Mouse (Mus musculus) neural tube, embryonic 13.5 days (tissue): ENCODE results near the gene Ctrc. TPM values are rescaled to one million over a fixed set of nuclear protein-coding genes. Genes with fewer than 3 reads are reported as not detected.

Experiments
- ATAC-seq: fragments of 200-750 bp; cut with Nextera tagmentation; 2 replicates; pipeline ENCODE4 v1.8.0; 2017; ENCODE audit warnings: low read depth, mild to moderate bottlenecking, moderate TSS enrichment, moderate library complexity
- H3K27ac ChIP-seq: fragments of 300-500 bp; sonication (generic); replicated peaks from 2 replicates; pipeline ENCODE4 v1.5.1; 2015; ENCODE audit warnings: moderate library complexity, mild to moderate bottlenecking, inconsistent platforms
- H3K27me3 ChIP-seq: fragments of 300-500 bp; sonication (generic); 2 replicates; pipeline ENCODE4 v1.6.1; 2015; ENCODE audit warnings: mild to moderate bottlenecking, inconsistent platforms
- H3K36me3 ChIP-seq: fragments of 300-500 bp; sonication (generic); 2 replicates; pipeline ENCODE4 v1.6.1; 2015; ENCODE audit warnings: mild to moderate bottlenecking, inconsistent platforms
- H3K4me1 ChIP-seq: fragments of 300-500 bp; sonication (generic); replicated peaks from 2 replicates; pipeline ENCODE4 v1.6.1; 2015; ENCODE audit warnings: inconsistent platforms
- H3K4me2 ChIP-seq: fragments of 300-500 bp; sonication (generic); 2 replicates; pipeline ENCODE4 v1.6.1; 2015; ENCODE audit warnings: inconsistent platforms, mild to moderate bottlenecking, moderate library complexity
- H3K4me3 ChIP-seq: fragments of 300-500 bp; sonication (generic); 2 replicates; pipeline ENCODE4 v1.5.1; 2015; ENCODE audit warnings: mild to moderate bottlenecking, inconsistent platforms
- H3K9ac ChIP-seq: fragments of 300-500 bp; sonication (generic); 2 replicates; pipeline ENCODE4 v1.6.1; 2015; ENCODE audit warnings: moderate library complexity, mild to moderate bottlenecking, inconsistent platforms
- H3K9me3 ChIP-seq: fragments of 300-500 bp; sonication (generic); 2 replicates; pipeline ENCODE4 v1.6.1; 2016; ENCODE audit warnings: inconsistent platforms
- WGBS: fragments of 180-500 bp; shearing (Covaris S2); methylation state at CpG from one replicate; pipeline ENCODE4 v1.1.7; 2015; 5-methylcytosine and 5-hydroxymethylcytosine counted together
- polyA plus RNA-seq: library from polyadenylated mRNA; unstranded; fragments of >200 nt; fragmentation: Nextera tagmentation; extraction: Ambion mirVana; gene quantifications from 2 replicates; pipeline ENCODE4 v1.2.1, GENCODE M21; 2015

Gene Ctrc
- polyA plus RNA-seq = not detected in 2 replicates

GRCm38 (mm10) chr4:141845999-141846398, at the start of gene Ctrc:
TSS of gene Ctrc (minus strand) at chr4:141846359.
- H3K27me3 ChIP-seq = no peaks in the 10 kb centered on the region
- H3K36me3 ChIP-seq = no peaks in the 10 kb centered on the region
- no peaks in the 10 kb centered on the region for H3K9me3 ChIP-seq
- no peaks in the 10 kb centered on the region for H3K4me1 ChIP-seq
- H3K9ac ChIP-seq = no peak within 1 kb of the TSS
- 88% methylated on average over 6 of the region's 6 CpGs for WGBS
- no peak within 1 kb of the TSS for H3K4me3 ChIP-seq
- no peak within 1 kb of the TSS for H3K4me2 ChIP-seq
- H3K27ac ChIP-seq = no peak within 1 kb of the TSS
- ATAC-seq = no peak

- Histone ChIP-seq H3K9ac (no peak overlapping the region), H3K4me1 (peaks cover 57% of the 10 kb centered on the region), H3K36me3 (no peaks in the 10 kb centered on the region), H3K4me2 (no peak overlapping the region), H3K9me3 (no peaks in the 10 kb centered on the region), H3K4me3 (no peak overlapping the region), H3K27ac (no peak overlapping the region), H3K27me3 (no peaks in the 10 kb centered on the region)
- no peak for ATAC-seq
- WGBS = 54% methylated on average over 12 of the region's 12 CpGs
Observed at GRCm38 (mm10) chr4:141895772-141896171, 49.6 kb upstream of the Ctrc start.

GRCm38 (mm10) chr4:141893157-141893784, 47.1 kb upstream of the Ctrc start:
- Histone ChIP-seq H3K27ac (no peak overlapping the region), H3K27me3 (no peaks in the 10 kb centered on the region), H3K4me3 (no peak overlapping the region), H3K4me1 (peaks cover 32% of the 10 kb centered on the region), H3K36me3 (no peaks in the 10 kb centered on the region), H3K4me2 (no peak overlapping the region), H3K9me3 (no peaks in the 10 kb centered on the region), H3K9ac (no peak overlapping the region)
- WGBS = 89% methylated on average over 8 of the region's 8 CpGs
- ATAC-seq = no peak

GRCm38 (mm10) chr4:141886385-141886968, 40.3 kb upstream of the Ctrc start:
- WGBS = 43% methylated on average over 6 of the region's 6 CpGs
- no peak overlapping the region for H3K27ac ChIP-seq
- H3K4me2 ChIP-seq = no peak overlapping the region
- H3K36me3 ChIP-seq = no peaks in the 10 kb centered on the region
- no peaks in the 10 kb centered on the region for H3K4me1 ChIP-seq
- no peak overlapping the region for H3K9ac ChIP-seq
- no peaks in the 10 kb centered on the region for H3K9me3 ChIP-seq
- peak; percentile 27; the same call in 1 of the 2 replicates for ATAC-seq
- no peak overlapping the region for H3K4me3 ChIP-seq
- H3K27me3 ChIP-seq = no peaks in the 10 kb centered on the region

- no peak overlapping the region for H3K9ac ChIP-seq
- no peak overlapping the region for H3K4me2 ChIP-seq
- H3K27me3 ChIP-seq = no peaks in the 10 kb centered on the region
- no peaks in the 10 kb centered on the region for H3K4me1 ChIP-seq
- no peaks in the 10 kb centered on the region for H3K9me3 ChIP-seq
- no peak overlapping the region for H3K27ac ChIP-seq
- H3K4me3 ChIP-seq = no peak overlapping the region
- ATAC-seq = no peak
- H3K36me3 ChIP-seq = no peaks in the 10 kb centered on the region
- WGBS = 82% methylated on average over 9 of the region's 9 CpGs
Observed at GRCm38 (mm10) chr4:141885451-141885850, 39.3 kb upstream of the Ctrc start.

GRCm38 (mm10) chr4:141882858-141883257, 36.7 kb upstream of the Ctrc start:
- Histone ChIP-seq H3K27ac (no peak overlapping the region), H3K9me3 (no peaks in the 10 kb centered on the region), H3K9ac (no peak overlapping the region), H3K36me3 (no peaks in the 10 kb centered on the region), H3K4me3 (no peak overlapping the region), H3K4me2 (no peak overlapping the region), H3K4me1 (no peaks in the 10 kb centered on the region), H3K27me3 (no peaks in the 10 kb centered on the region; the same call in 1 of the 2 replicates)
- WGBS = 87% methylated on average over 7 of the region's 7 CpGs
- ATAC-seq = no peak

GRCm38 (mm10) chr4:141881950-141882349, 35.8 kb upstream of the Ctrc start:
- Histone ChIP-seq H3K27me3 (no peaks in the 10 kb centered on the region; the same call in 1 of the 2 replicates), H3K4me3 (no peak overlapping the region), H3K36me3 (no peaks in the 10 kb centered on the region), H3K9ac (no peak overlapping the region), H3K9me3 (no peaks in the 10 kb centered on the region), H3K4me1 (no peaks in the 10 kb centered on the region), H3K27ac (no peak overlapping the region), H3K4me2 (no peak overlapping the region)
- 79% methylated on average over 5 of the region's 5 CpGs for WGBS
- ATAC-seq = no peak

GRCm38 (mm10) chr4:141881289-141881914, 35.2 kb upstream of the Ctrc start:
- H3K4me2 ChIP-seq = no peak overlapping the region

GRCm38 (mm10) chr4:141879875-141880274, 33.7 kb upstream of the Ctrc start:
- H3K27ac ChIP-seq = no peak overlapping the region
- H3K9ac ChIP-seq = no peak overlapping the region
- H3K4me1 ChIP-seq = peaks cover 11% of the 10 kb centered on the region
- no peak overlapping the region for H3K4me2 ChIP-seq
- H3K36me3 ChIP-seq = no peaks in the 10 kb centered on the region
- no peaks in the 10 kb centered on the region for H3K9me3 ChIP-seq
- WGBS = 72% methylated on average over 9 of the region's 9 CpGs
- H3K4me3 ChIP-seq = no peak overlapping the region
- no peaks in the 10 kb centered on the region; the same call in 1 of the 2 replicates for H3K27me3 ChIP-seq
- no peak for ATAC-seq

More at GRCm38 (mm10) chr4:141881289-141881914, 35.2 kb upstream of the Ctrc start:
- 77% methylated on average over 10 of the region's 10 CpGs for WGBS
- H3K9me3 ChIP-seq = no peaks in the 10 kb centered on the region
- no peaks in the 10 kb centered on the region for H3K4me1 ChIP-seq
- no peak overlapping the region for H3K27ac ChIP-seq
- no peak for ATAC-seq
- no peaks in the 10 kb centered on the region; the same call in 1 of the 2 replicates for H3K27me3 ChIP-seq
- H3K9ac ChIP-seq = no peak overlapping the region
- no peaks in the 10 kb centered on the region for H3K36me3 ChIP-seq
- no peak overlapping the region for H3K4me3 ChIP-seq

GRCm38 (mm10) chr4:141879074-141879473, 32.9 kb upstream of the Ctrc start:
- peaks cover 13% of the 10 kb centered on the region for H3K4me1 ChIP-seq
- no peak overlapping the region for H3K4me2 ChIP-seq
- no peak for ATAC-seq
- no peak overlapping the region for H3K27ac ChIP-seq
- no peaks in the 10 kb centered on the region; the same call in 1 of the 2 replicates for H3K27me3 ChIP-seq
- H3K36me3 ChIP-seq = no peaks in the 10 kb centered on the region
- no peak overlapping the region for H3K4me3 ChIP-seq
- 85% methylated on average over 4 of the region's 4 CpGs for WGBS
- no peaks in the 10 kb centered on the region for H3K9me3 ChIP-seq
- no peak overlapping the region for H3K9ac ChIP-seq

- no peak overlapping the region for H3K4me2 ChIP-seq
- no peak for ATAC-seq
- H3K27me3 ChIP-seq = no peaks in the 10 kb centered on the region; the same call in 1 of the 2 replicates
- H3K27ac ChIP-seq = no peak overlapping the region
- no peak overlapping the region for H3K4me3 ChIP-seq
- H3K36me3 ChIP-seq = no peaks in the 10 kb centered on the region
- H3K9me3 ChIP-seq = no peaks in the 10 kb centered on the region
- peaks cover 18% of the 10 kb centered on the region for H3K4me1 ChIP-seq
- WGBS = 77% methylated on average over 7 of the region's 7 CpGs
- no peak overlapping the region for H3K9ac ChIP-seq
Observed at GRCm38 (mm10) chr4:141878621-141879020, 32.5 kb upstream of the Ctrc start.

- peak overlapping the region; percentile 91 for H3K9ac ChIP-seq
Observed at GRCm38 (mm10) chr4:141875481-141876108, 29.4 kb upstream of the Ctrc start.

More at GRCm38 (mm10) chr4:141875481-141876108, 29.4 kb upstream of the Ctrc start:
- WGBS = 15% methylated on average over 8 of the region's 8 CpGs
- Histone ChIP-seq H3K4me3 (peak overlapping the region; percentile 70), H3K27me3 (no peaks in the 10 kb centered on the region; the same call in 1 of the 2 replicates), H3K27ac (peak overlapping the region; percentile 67; the same call in 1 of the 2 replicates), H3K4me1 (peaks cover 48% of the 10 kb centered on the region), H3K36me3 (no peaks in the 10 kb centered on the region), H3K4me2 (peak overlapping the region; percentile 92), H3K9me3 (no peaks in the 10 kb centered on the region)
- peak; percentile 15; the same call in 1 of the 2 replicates for ATAC-seq
